Mouse (Mus musculus) CD8-positive naive resting alpha-beta T cell, adult 2 months (primary cell): ENCODE results near the gene Tor1aip2.
"Not testable (repeated sequence)": the region's sequence is repeated elsewhere in the genome, so short reads cannot be mapped to it uniquely, and the experiment has no call there.

Source experiments
- DNase-seq, 2 experiments: peaks; one replicate each; pipeline ENCODE4 v3.0.0; 2022; ENCODE audit warnings: low read depth in 2 of 2, low spot score in 2 of 2

The Tor1aip2 gene

DNA sequence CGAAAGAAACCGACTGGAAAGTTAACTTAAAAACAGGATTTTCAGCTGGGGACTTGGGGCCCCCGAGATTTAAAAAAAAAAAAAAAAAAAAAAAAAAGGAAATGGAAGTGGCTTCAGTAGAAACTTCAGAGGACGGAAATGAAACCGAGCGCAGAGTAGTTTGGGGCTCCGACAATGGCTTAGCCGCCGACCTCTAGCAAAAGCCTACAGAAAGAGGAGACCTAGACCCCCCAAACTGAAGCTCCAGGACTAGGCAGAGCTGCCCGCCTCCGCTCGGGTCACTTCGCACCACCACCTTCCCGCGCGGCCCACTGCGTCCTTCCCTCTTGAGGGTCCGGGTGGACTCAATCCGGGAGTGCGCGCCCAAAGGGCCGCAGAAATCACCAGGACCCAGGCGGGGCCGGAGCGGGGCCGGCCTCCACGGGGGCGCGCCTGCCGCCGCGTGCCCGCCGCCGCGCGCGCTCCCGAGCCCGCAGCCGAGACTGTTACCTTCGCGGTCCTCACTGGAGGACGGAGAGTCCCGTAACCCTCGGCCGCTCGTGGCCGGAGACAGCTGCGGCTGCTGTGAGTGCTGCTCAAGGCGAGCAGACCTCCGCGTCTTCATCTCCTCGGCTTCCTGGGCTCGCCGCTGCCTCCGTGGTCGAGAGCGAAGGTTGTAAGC is at the start of gene Tor1aip2:
Gene Tor1aip2 (plus strand): TSS at position 135 of the 661 bp plus-strand sequence.
- no peak for DNase-seq

GRCm38 (mm10) chr1:155987625-155988024 is 47.6 kb upstream of the Tor1aip2 start:
- DNase-seq = no peak

- no peak for DNase-seq
Measured at GRCm38 (mm10) chr1:155989387-155989786, 45.8 kb upstream of the Tor1aip2 start.

DNA sequence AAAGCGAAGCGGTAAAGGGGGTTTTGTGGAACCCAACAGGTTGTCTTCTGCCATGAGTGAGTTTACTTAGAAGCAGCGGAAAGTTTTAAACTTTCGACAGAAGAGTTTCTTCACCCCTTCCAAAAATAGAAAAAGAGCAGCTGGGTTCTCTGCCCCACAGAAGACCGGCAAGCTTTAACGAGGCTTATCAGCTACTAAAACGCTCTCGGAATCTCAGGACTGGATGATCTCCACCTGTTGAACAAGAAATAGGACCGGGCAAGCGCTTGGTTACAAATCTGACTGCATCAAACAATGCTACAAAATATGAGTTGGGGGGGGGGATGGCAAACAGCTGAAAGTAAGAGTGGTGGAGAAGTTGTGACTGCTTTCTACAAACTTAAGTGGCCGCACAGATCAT is 44.8 kb upstream of the Tor1aip2 start:
- DNase-seq = no peak

DNA sequence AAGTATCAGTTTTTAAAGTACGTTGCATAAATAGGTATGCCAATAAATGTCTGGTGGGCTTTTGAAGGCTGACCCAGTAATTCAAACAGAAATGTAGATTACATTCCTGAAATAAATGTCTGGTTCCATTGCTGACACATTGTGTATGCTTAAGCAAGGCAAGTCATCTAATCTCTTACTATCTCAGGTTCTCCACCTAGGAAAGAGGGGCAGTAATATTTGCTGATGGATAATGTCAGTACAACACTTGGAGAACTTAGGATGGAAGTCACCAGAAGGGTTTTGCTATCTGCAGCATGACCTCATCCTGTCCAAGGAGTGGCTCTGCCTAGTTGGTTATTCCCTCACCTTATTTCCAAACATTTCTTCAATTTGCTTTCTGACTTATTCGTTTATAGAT is 40.7 kb upstream of the Tor1aip2 start:
- DNase-seq = no peak

DNA sequence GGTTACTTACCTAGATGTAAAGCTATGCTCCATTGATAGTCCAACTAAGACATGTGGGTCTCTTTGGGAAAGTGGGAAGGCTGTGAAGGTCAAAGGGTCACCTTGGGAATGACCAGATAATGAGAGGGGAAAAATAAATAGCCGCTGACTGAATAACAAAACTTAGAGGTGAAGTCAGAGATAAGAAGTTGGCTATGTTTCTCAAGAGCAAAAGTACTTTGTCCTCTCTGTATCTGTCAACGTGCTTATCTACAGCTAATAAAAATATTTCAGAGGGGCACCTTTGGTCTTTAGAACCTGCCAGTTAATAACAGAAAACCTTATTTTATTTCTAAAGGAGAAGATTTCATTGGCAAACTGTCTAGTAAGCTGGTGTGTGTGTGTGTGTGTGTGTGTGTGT is 39.6 kb upstream of the Tor1aip2 start:
- DNase-seq = no peak

DNA sequence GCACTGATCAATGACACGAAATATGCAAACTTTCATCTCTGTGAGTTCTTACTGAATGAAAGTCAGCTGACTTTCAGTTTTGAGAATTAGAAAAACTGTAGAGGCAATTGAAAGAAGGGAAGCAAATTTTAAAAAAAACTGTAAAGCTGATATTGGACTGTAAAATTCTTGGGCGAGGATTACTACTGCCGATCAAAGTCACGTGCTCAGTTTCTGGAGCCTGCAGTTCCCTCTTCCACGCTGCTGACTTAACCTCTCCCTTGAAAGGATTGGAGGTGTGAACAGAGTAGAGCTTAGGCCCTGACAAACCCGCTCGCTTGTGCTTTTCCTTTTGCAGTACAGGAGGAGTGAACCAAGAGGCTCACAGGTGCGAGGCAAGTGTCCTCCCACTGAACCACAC is 32.8 kb upstream of the Tor1aip2 start:
- DNase-seq = no peak

GRCm38 (mm10) chr1:156003201-156003935 is 31.8 kb upstream of the Tor1aip2 start:
- no peak for DNase-seq

GRCm38 (mm10) chr1:156005906-156006305 is 29.3 kb upstream of the Tor1aip2 start:
- DNase-seq = no peak

GRCm38 (mm10) chr1:156009003-156009402 is 26.2 kb upstream of the Tor1aip2 start:
- no peak for DNase-seq

DNA sequence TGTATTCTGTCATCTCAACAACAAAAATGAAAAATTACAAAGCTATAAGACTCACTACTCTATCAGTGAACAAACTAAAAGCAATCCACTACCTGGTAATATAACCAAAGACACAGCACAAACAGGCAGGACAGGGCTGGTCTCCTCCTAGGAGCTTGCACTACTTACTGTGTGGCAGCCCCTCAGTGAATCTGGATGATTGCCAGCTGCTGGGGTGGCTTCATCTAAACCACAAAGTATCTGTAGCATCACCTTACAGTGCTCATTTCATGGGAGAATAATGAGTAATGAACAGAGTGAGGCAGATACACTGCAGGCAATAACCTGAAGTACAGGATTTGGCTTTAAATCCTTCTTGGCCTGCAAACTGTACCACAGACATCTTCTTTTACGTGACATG is 15.4 kb upstream of the Tor1aip2 start:
- no peak for DNase-seq

DNA sequence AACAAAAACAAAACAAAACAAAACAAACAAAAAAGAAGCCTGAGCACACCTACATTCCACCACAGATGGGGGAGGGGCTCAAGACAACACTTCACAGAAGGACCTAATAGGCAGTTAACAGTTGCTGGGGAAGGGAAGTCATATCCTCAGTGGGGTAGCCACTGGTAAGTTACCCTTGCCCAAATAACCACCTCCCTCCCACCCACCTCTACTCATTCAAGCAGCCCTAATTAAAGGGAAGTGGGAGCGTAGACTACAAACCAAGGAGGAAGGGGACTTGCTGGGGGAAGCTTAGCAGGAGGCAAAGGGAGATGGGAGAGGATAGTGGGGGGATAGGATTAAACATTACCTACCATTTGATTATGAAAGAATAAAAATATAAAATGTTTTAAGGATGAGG is 14.8 kb upstream of the Tor1aip2 start:
- no peak for DNase-seq

DNA sequence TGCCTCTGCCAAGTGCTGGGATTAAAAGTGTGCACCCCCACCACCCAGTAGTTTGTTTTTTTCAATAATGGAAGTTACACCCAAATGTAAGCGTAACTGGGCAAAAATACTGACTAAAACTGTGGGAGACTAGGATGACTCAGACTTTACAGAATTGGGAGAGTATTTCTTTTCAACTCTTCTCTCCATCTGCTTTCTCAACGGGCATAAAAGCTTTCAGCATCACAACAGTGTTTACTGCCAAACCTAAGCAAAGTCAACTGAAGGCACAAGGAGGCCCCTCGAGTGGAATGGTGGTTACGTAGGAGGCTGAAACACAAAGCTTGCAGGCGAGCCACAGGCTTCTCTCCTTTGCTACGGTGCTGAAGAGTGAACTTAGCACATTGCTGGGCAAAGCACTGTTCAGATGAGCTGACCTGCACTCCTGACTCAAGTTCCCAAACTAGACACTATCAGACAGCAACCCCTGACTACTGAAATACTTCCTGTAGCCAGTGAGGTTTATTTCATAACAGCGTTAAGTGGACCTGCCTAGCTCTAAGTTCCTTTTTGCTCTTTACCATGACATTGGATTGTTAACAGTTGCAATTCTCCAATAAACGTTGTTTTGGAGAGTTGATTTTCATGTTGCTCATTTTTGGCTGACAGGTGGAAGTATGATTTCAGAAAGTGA is 10.2 kb upstream of the Tor1aip2 start:
- DNase-seq = no peak

- no peak for DNase-seq
Measured at GRCm38 (mm10) chr1:156027849-156028248, 7.4 kb upstream of the Tor1aip2 start.

DNA sequence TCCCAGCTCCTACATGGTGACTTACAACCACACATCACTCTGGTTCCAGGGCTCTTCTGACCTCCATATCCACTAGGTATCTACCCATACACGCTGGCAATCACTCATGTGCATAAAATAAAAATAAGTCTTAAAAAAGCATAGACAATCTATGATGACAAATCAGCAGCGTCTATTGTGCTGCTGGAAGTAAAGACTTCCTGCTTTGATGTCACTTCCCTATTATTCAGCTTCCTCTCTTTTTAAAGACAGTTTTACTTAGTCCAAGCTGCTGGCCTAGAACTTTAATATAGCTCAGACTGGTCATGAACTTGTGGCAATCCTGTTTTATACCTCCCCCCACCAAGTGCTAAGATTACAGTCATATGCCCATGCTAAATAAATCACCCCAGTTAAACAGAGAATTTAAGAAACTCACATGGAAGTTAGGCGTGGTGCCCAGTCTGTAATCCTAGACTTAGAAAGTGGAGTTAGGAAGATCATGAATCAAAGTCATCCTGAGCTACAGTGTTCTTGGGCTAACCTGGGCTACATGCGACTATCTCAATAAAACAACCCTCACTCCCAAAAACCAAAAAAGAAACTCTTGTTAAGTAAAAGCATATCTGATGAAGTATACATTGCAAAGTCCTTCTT is 6.7 kb upstream of the Tor1aip2 start:
- DNase-seq = no peak

DNA sequence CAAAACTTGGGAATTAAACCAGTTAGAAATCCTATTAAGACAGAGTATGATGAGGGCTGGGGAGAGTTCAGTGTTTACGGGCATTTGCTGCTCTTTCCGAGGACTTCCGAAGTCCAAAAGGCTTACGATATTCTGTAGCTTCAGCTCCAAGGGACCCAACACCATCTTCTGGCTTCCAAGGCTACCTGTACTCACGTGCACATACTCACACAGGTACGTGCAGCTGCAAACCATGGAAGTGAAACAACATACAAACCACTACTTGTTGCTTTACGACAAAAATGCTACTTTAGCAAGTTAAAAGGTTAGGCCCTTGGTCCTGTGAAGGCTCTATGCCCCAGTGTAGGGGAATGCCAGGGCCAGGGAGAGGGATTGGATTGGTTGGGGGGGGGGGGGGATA is 1.3 kb upstream of the Tor1aip2 start:
- no peak for DNase-seq

- no peak for DNase-seq
Measured at GRCm38 (mm10) chr1:156034661-156035060, 542 bp upstream of the Tor1aip2 start.

DNA sequence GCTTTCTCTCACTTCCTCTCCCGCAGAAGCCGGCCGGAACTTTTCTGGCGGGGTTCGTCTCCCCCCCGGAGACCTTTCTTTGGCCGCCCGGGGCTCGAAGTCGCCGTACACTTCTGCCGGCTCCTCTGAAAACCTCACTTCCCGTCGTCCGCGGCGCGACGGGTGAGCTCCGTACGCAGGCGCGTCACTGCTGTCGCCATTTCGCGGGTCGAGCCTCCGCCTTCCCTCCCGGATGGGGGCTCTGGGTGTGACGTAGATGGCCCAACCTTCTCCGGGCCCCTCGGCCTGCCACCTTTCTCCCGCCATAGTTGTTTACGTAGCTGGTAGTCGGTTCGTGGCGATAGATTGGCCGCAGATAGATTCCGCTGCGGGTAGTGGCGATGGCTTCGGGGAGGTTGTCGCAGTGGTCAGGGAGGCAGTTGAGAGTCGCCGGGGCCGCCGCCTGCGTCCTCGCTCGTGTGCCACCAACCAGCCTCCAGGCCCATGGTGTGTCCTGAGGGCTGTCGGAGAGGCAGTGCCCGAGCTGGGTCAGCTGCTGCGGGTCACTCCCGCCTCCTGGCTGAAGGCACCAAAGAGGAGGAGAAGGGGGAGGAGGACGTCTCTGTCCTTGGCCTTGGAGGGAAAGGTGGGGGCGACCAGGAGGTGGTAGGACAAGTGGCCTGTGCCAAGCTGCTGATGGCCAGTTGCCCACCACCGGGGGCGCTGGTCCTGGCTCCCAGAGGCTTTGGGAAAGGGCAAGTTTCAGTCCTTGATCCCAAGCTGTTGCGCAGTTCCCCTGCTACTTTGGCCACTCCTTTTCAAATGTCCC is 931 bp downstream of the Tor1aip2 start, which contains the start of gene Tor1aip1:
Gene Tor1aip1 (minus strand): TSS at position 551 of the 808 bp plus-strand sequence.
- DNase-seq = peak; percentile 98

DNA sequence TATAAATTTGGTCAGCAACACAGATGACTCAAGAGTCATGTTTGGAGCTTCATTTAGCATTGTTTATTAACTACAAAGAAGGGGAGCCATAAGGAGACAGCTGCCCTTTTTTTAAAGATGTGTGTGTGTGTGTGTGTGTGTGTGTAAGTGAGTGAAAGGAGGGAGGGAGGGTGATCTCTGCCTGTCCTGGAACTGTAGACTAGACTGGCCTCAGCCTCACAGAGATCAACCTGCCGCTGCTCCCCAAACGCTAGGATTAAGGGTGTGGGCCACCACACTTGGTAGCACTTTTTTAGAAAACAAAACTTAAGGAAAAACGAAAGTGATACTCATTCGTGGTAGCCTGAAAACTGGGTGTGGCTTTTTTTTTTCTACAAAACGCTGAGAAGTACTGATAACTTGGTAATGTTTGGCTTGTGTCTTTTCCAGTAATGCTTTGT is 2.0 kb downstream of the Tor1aip2 start:
- peak; percentile 16 to 40 for DNase-seq

DNA sequence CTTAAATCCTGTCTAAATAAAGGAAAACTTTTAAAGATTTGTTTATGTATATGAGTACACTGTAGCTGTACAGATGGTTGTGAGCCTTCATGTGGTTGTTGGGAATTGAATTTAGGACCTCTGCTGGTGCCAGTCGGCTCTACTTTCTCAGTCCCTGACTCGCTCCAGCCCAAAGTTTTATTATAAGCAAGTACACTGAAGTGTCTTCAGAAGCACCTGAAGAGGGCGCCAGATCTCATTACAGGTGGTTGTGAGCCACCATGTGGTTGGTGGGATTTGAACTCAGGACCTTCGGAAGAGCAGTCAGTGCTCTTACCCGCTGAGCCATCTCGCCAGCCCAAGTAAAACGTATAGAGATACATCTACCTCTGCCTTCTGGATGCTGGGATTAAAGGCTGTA is 4.8 kb downstream of the Tor1aip2 start:
- not testable (repeated sequence) for DNase-seq
